Mouse (Mus musculus) C2C12 (cell line): ENCODE results near the gene Stx16.

ENCODE experiments used
- CEBPB ChIP-seq: IDR thresholded peaks from one replicate; pipeline ENCODE4 v1.6.1; 2011; ENCODE audit warnings: low read depth, mild to moderate bottlenecking, control low read depth, moderate library complexity
- CTCF ChIP-seq: IDR thresholded peaks from one replicate; pipeline ENCODE4 v1.5.1; 2011; ENCODE audit not compliant: control insufficient read depth, insufficient read depth, insufficient read length
- MYOG ChIP-seq: IDR thresholded peaks from one replicate; pipeline ENCODE4 v1.6.1; 2011; ENCODE audit not compliant: control insufficient read depth, insufficient read length; ENCODE audit errors: extremely low read depth
- USF1 ChIP-seq: IDR thresholded peaks from one replicate; pipeline ENCODE4 v1.6.1; 2011; ENCODE audit warnings: low read depth, mild to moderate bottlenecking, control low read depth, moderate library complexity

GRCm38 (mm10) chr2:174116929-174117328 is 40.8 kb downstream of the Stx16 start:
- TF ChIP-seq CTCF, result no peak
- TF ChIP-seq MYOG, result no peak
- TF ChIP-seq CEBPB, result no peak
- TF ChIP-seq USF1, result no peak
